Mouse (Mus musculus) midbrain, embryonic 11.5 days (tissue): ENCODE measurements around the gene Stk40. TPM values are rescaled to one million over a fixed set of nuclear protein-coding genes. Genes with fewer than 3 reads are reported as not detected.

Experiments used
- ATAC-seq: fragments of 200-750 bp; cut with Nextera tagmentation; 2 replicates; pipeline ENCODE4 v1.8.0; 2017; ENCODE audit warnings: moderate TSS enrichment, moderate library complexity; ENCODE audit not compliant: low FRiP score
- DNase-seq: peaks from one replicate; pipeline ENCODE4 v3.0.0; 2015; ENCODE audit warnings: low spot score; ENCODE audit errors: missing footprints
- H3K27ac ChIP-seq: fragments of 300-500 bp; sonication (generic); 2 replicates; pipeline ENCODE4 v1.5.1; 2014; ENCODE audit warnings: low read depth, low read length
- H3K27me3 ChIP-seq: fragments of 300-500 bp; sonication (generic); 2 replicates; pipeline ENCODE4 v1.6.1; 2014; ENCODE audit warnings: mild to moderate bottlenecking, low read length, moderate library complexity, mixed read lengths; ENCODE audit not compliant: control insufficient read depth, insufficient read depth
- H3K36me3 ChIP-seq: fragments of 300-500 bp; sonication (generic); 2 replicates; pipeline ENCODE4 v1.6.1; 2014; ENCODE audit warnings: mild to moderate bottlenecking, low read length, moderate library complexity, mixed read lengths; ENCODE audit not compliant: control insufficient read depth, insufficient read depth
- H3K4me1 ChIP-seq: fragments of 300-500 bp; sonication (generic); 2 replicates; pipeline ENCODE4 v1.6.1; 2014; ENCODE audit warnings: low read length; ENCODE audit not compliant: control insufficient read depth, insufficient read depth
- H3K4me2 ChIP-seq: fragments of 300-500 bp; sonication (generic); 2 replicates; pipeline ENCODE4 v1.6.1; 2014; ENCODE audit warnings: mild to moderate bottlenecking, moderate library complexity
- H3K4me3 ChIP-seq: fragments of 300-500 bp; sonication (generic); 2 replicates; pipeline ENCODE4 v1.5.1; 2014; ENCODE audit warnings: low read depth, low read length
- H3K9ac ChIP-seq: fragments of 300-500 bp; sonication (generic); 2 replicates; pipeline ENCODE4 v1.6.1; 2014; ENCODE audit warnings: low read length
- H3K9me3 ChIP-seq: fragments of 300-500 bp; sonication (generic); 2 replicates; pipeline ENCODE4 v1.6.1; 2016; ENCODE audit warnings: low read length; ENCODE audit not compliant: control insufficient read depth
- whole genome bisulfite sequencing: fragments of 180-500 bp; shearing (Covaris S2); extraction: QIAGEN DNeasy Blood & Tissue Kit; methylation state at CpG from one replicate; pipeline ENCODE4 v1.1.7; 2014; 5-methylcytosine and 5-hydroxymethylcytosine counted together
- polyA plus RNA-seq: library from polyadenylated mRNA; unstranded; fragments of >200 nt; fragmentation: Nextera tagmentation; extraction: Ambion mirVana; gene quantifications from 2 replicates; pipeline ENCODE4 v1.2.1, GENCODE M21; 2014

Gene Stk40
- polyA plus RNA-seq, 1 experiment from 2014 or later: 25.4 TPM

DNA sequence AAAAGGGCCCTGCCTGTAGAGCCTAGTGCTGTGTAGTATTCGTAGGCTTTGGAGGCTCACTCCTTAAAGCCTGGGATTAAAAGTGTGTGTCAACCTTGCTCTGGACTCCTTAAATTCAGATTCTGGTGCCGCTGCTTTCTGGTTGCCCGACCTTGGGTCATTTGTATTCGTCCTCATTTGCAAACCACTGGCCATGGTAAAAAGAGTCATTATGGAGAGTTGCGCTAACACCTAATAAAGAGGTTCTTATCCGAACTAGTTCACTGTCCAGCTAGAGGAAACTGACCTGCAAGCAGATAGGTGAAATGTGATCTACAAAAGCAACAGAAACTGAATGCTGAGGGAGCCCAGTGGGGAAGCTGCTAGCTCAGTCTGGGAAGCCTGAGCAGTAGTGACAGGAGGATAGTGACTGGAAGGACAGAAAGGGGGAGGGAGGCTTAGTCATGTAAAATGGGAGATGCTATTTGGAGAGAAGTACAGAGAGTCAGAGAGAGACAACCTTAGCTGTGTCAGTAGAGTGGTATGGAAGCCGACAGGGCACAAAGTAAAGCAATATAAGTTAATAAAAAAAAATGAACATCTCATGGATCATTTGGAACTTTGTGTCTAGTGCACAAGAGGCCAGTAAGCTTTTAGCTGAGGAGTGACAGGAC, 1.5 kb downstream of the Stk40 start:
- Histone ChIP-seq H3K9me3 (no peaks in the 10 kb centered on the region), H3K4me1 (peaks cover 30% of the 10 kb centered on the region), H3K36me3 (no peaks in the 10 kb centered on the region), H3K9ac (no peak overlapping the region; the same call in 1 of the 2 replicates), H3K4me3 (peak overlapping the region; percentile 90), H3K27ac (no peak overlapping the region), H3K27me3 (no peaks in the 10 kb centered on the region), H3K4me2 (peak overlapping the region; percentile 97)
- DNase-seq (peak; percentile 75), ATAC-seq (no peak)
- 55% methylated on average over 7 of the region's 7 CpGs for WGBS

DNA sequence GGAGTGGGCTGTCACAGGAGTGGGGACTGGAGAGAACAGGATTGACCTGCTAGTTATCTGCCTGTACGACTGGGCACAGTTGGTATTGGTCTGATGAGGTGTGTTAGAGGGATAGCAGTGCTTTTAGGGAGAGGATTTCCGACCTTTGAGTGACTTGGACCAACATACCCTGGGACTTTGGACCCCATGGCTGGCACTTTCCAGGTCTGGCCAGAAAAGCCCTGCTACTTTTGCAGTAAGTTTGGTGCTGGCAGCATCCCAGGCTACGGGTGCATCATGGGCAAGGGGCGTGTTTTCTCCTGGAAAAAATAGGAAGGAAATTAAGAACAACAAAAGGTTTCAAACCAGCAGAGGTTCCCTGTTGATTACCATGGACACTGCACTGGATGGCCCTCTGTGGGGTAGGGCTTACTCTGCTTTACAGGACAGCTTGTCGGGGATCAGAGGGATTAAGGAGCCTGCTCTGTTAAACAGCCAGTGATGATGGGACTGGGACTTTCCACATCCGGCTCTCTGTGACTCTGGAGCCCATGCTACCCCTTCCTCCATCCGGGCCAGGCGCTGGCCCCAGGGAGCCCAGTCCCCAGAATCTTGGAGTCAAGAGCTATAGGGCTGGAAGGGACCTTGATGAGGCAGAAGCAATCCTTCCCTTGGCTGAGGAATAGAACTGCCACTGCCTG, 4.4 kb downstream of the Stk40 start:
- Histone ChIP-seq H3K9me3 (no peaks in the 10 kb centered on the region), H3K36me3 (no peaks in the 10 kb centered on the region), H3K4me3 (no peak overlapping the region), H3K4me2 (no peak overlapping the region), H3K4me1 (peaks cover 34% of the 10 kb centered on the region), H3K9ac (0 out of 2 replicates have a peak overlapping the region, but pooled peaks have one; percentile 5), H3K27me3 (no peaks in the 10 kb centered on the region), H3K27ac (no peak overlapping the region)
- WGBS: 30% methylated on average over 8 of the region's 8 CpGs
- ATAC-seq: no peak
- peak; percentile 86 for DNase-seq

DNA sequence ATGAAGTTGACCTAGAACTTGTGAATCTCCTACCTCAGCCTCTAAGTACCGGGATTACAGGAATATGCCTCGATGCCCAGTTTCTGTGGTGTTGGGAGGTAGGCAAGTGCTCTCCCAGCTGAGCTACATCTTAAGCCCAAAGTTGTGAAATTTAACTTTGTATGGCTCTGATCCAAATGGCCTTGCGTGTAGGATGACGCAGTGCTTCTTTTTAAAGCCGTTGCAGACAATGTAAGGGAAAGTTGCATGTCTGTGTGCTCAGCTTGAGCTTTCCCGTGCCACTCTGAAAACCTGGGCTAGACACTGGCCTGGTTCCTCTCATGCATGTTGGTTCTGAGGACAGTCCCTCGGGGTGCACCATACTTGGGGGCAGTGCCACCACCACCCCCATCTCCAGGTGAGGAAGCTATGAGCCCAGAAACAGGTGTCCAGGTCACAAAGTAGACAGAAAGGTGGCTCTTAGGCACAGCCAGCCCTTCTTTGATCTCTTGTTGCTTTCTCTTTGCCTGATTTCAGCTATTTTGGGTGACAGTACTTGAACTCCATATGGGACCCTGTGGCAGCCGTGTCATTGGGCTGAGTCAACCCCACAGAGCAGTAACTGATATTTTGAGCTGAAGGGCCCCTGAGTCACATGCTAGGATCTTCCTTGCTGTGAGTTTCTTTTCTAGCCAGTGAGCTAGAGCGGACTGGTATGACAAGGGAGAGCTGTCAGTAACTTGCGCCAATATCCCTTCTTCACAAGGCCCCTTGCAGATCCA, 6.0 kb downstream of the Stk40 start:
- Histone ChIP-seq H3K27me3 (no peaks in the 10 kb centered on the region), H3K4me1 (peaks cover 28% of the 10 kb centered on the region), H3K36me3 (no peaks in the 10 kb centered on the region), H3K27ac (no peak overlapping the region), H3K4me2 (no peak overlapping the region), H3K4me3 (no peak overlapping the region), H3K9ac (no peak overlapping the region), H3K9me3 (no peaks in the 10 kb centered on the region)
- 80% methylated on average over 10 of the region's 10 CpGs for WGBS
- ATAC-seq (no peak), DNase-seq (peak; percentile 81)

DNA sequence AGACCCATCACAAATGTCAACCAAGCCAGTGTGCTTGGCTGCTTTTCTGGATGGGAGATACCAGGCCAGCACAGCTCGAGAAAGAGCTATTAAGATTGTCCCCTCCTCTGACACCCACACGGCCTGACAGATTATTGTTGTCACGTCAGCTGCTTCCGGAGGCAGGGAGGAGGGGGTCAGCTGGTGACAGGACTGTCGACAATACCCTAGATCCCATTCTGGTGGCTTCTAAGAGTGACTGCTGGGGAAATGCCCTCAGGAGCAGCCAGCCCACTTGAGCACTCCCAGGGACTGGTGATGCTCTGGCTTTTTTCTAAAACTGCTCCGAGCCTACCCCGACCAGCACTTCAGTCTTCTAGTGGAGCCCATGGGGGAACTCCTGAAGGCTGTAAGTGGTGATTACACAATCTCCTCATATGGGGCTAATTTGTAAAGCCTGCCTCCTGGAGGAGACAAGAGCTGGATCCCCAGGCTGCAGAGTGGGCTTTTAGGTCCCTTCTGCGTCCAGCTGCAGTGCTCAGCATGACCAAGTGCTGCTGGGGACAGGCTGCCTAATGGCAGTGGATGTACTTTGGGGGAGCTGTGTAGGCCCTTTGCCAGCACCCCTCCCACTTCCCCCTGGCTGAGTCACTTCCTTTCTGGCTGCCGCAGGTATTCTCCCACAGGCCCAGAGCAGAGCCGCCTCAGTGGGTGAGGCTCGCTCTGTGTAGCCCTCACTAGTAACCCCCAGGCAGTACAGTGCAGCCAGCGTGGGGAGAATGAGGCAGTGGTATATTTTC, 6.8 kb downstream of the Stk40 start:
- DNase-seq (peak; percentile 82), ATAC-seq (peak; percentile 24)
- Histone ChIP-seq H3K27ac (peak overlapping the region; percentile 20; the same call in 1 of the 2 replicates), H3K4me1 (peaks cover 24% of the 10 kb centered on the region), H3K9ac (peak overlapping the region; percentile 27; the same call in 1 of the 2 replicates), H3K36me3 (no peaks in the 10 kb centered on the region), H3K9me3 (no peaks in the 10 kb centered on the region), H3K27me3 (no peaks in the 10 kb centered on the region), H3K4me3 (no peak overlapping the region), H3K4me2 (0 out of 2 replicates have a peak overlapping the region, but pooled peaks have one; percentile 6)
- 18% methylated on average over 12 of the region's 12 CpGs for WGBS

DNA sequence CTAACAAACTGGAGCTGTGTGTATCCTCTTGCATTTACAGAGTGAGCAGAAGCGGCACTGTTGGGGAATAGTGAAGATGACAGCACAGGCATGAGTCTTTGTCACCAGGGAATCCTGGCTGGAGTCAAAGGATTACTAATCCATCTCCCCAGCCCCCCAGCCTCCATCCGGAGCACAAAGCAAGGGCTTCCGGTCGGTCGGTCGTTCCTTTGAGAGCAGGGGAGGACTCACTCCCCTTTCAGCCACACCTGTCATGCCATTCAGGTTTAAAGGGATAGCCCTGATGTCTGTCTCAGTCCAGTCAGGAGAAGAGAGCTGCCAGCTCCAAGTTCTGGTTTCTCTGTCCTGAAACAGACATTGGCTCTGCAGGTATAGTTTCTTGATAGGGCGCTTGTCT, 7.4 kb downstream of the Stk40 start:
- peak overlapping the region; percentile 27; the same call in 1 of the 2 replicates for H3K9ac ChIP-seq
- H3K4me3 ChIP-seq: no peak overlapping the region
- peaks cover 24% of the 10 kb centered on the region for H3K4me1 ChIP-seq
- H3K27ac ChIP-seq: peak overlapping the region; percentile 20; the same call in 1 of the 2 replicates
- 17% methylated on average over 7 of the region's 7 CpGs for WGBS
- no peaks in the 10 kb centered on the region for H3K36me3 ChIP-seq
- H3K9me3 ChIP-seq: no peaks in the 10 kb centered on the region
- no peak for ATAC-seq
- peak; percentile 84 for DNase-seq
- no peaks in the 10 kb centered on the region for H3K27me3 ChIP-seq
- no peak overlapping the region for H3K4me2 ChIP-seq

DNA sequence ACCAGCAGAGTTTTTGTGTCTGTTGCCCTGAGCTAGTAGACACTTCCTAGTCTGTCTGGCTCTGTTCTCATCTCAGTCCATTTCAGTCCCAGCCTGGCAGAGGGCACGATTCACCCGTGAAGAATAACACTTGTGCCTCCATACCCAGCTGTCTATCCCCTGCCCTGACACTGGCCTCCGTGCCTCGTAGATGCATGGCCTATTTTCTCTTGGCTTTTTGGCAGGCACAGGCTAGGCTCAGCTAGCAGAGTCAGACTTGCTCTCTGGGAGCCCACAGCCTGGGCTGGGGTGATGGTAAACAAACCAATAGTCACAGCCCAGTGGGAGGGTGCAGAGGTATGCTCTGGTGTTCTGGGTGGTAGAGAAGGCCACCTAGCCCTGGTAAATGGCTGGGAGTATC, 9.5 kb downstream of the Stk40 start:
- Histone ChIP-seq H3K4me3 (no peak overlapping the region), H3K9me3 (no peaks in the 10 kb centered on the region), H3K27me3 (no peaks in the 10 kb centered on the region), H3K9ac (no peak overlapping the region), H3K4me2 (no peak overlapping the region), H3K4me1 (peaks cover 16% of the 10 kb centered on the region), H3K36me3 (no peaks in the 10 kb centered on the region), H3K27ac (no peak overlapping the region)
- WGBS: 77% methylated on average over 4 of the region's 4 CpGs
- no peak for ATAC-seq
- DNase-seq: no peak

DNA sequence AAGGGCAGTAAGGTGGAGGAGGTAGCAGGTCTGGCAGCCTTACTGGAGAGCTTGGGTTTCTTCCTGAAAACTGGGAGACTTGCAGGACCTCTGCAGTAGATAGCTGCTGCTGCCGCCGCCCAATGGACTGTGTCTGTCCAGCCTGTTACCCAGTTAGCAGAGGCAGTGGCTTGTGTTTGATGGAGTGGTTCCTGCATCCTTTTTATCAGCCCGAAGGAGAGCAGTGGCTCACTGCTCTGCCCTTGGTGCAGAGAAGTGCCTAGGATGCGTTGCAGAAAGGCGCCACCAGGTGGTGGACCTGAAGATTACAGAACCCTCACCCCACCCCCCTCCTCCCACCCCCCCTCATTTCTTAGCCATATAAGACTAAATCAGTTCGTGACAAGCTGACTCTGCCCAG, 10.2 kb downstream of the Stk40 start:
- no peaks in the 10 kb centered on the region for H3K36me3 ChIP-seq
- no peak overlapping the region for H3K9ac ChIP-seq
- H3K9me3 ChIP-seq: no peaks in the 10 kb centered on the region
- H3K4me2 ChIP-seq: no peak overlapping the region
- peaks cover 13% of the 10 kb centered on the region for H3K4me1 ChIP-seq
- 22% methylated on average over 6 of the region's 6 CpGs for WGBS
- DNase-seq (peak; percentile 91), ATAC-seq (no peak)
- H3K27me3 ChIP-seq: no peaks in the 10 kb centered on the region
- no peak overlapping the region for H3K4me3 ChIP-seq
- no peak overlapping the region for H3K27ac ChIP-seq

DNA sequence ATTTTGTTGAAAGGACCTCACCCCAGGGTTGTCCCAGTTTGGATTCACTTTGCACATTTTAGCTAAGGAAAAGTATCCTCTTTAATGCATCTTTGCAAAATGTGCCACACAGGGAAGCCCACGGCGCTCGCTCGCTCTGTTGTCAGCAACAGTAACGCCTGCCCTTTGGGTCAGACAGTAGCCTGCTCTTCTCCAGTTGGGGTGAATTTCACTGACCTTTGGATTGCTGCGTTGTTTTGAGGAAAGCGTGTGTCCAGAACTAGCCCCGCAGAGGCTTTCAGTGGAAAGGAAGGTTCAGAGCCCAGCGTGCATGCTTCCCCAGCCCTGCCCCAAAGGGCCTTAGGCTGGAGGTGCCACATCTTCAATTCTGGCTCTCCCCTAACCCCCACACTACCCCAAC, 11.7 kb downstream of the Stk40 start:
- Histone ChIP-seq H3K9ac (no peak overlapping the region), H3K4me3 (no peak overlapping the region), H3K4me1 (peaks cover 10% of the 10 kb centered on the region), H3K27ac (no peak overlapping the region), H3K27me3 (no peaks in the 10 kb centered on the region), H3K9me3 (no peaks in the 10 kb centered on the region), H3K36me3 (no peaks in the 10 kb centered on the region), H3K4me2 (no peak overlapping the region)
- DNase-seq (peak; percentile 68), ATAC-seq (no peak)
- WGBS: 92% methylated on average over 9 of the region's 9 CpGs
